Mouse (Mus musculus) kidney, embryonic 14.5 days (tissue): ENCODE results near the gene Mettl27. TPM values are rescaled to one million over a fixed set of nuclear protein-coding genes. Genes with fewer than 3 reads are reported as not detected.

ENCODE experiments used
- ATAC-seq: fragments of 200-750 bp; cut with Nextera tagmentation; 2 replicates; pipeline ENCODE4 v1.8.0; 2017; ENCODE audit warnings: moderate number of reproducible peaks, mild to moderate bottlenecking, moderate TSS enrichment, moderate library complexity; ENCODE audit not compliant: low FRiP score, low TSS enrichment
- H3K27ac ChIP-seq: fragments of 300-500 bp; sonication (generic); 2 replicates; pipeline ENCODE4 v1.5.1; 2014; ENCODE audit warnings: low read depth, mild to moderate bottlenecking, low read length, moderate library complexity, mixed read lengths
- H3K27me3 ChIP-seq: fragments of 300-500 bp; sonication (generic); 2 replicates; pipeline ENCODE4 v1.6.1; 2014; ENCODE audit warnings: mild to moderate bottlenecking, low read length; ENCODE audit not compliant: control insufficient read depth, insufficient read depth
- H3K36me3 ChIP-seq: fragments of 300-500 bp; sonication (generic); 2 replicates; pipeline ENCODE4 v1.6.1; 2014; ENCODE audit warnings: low read length, mixed read lengths; ENCODE audit not compliant: control insufficient read depth, insufficient read depth
- H3K4me1 ChIP-seq: fragments of 300-500 bp; sonication (generic); 2 replicates; pipeline ENCODE4 v1.6.1; 2014; ENCODE audit warnings: low read length, mixed read lengths; ENCODE audit not compliant: control insufficient read depth, insufficient read depth
- H3K4me2 ChIP-seq: fragments of 300-500 bp; sonication (generic); replicated peaks from 2 replicates; pipeline ENCODE4 v1.6.1; 2014; ENCODE audit warnings: low read depth, mild to moderate bottlenecking, low read length
- H3K4me3 ChIP-seq: fragments of 300-500 bp; sonication (generic); 2 replicates; pipeline ENCODE4 v1.5.1; 2014; ENCODE audit warnings: mild to moderate bottlenecking, low read length
- H3K9ac ChIP-seq: fragments of 300-500 bp; sonication (generic); 2 replicates; pipeline ENCODE4 v1.6.1; 2014; ENCODE audit warnings: low read depth, mild to moderate bottlenecking, low read length, moderate library complexity
- H3K9me3 ChIP-seq: fragments of 300-500 bp; sonication (generic); 2 replicates; pipeline ENCODE4 v1.6.1; 2016; ENCODE audit warnings: low read length; ENCODE audit not compliant: control insufficient read depth
- WGBS: fragments of 180-500 bp; shearing (Covaris S2); extraction: QIAGEN DNeasy Blood & Tissue Kit; methylation state at CpG from one replicate; pipeline ENCODE4 v1.1.7; 2014; 5-methylcytosine and 5-hydroxymethylcytosine counted together
- polyA plus RNA-seq: library from polyadenylated mRNA; unstranded; fragments of >200 nt; fragmentation: Nextera tagmentation; extraction: Ambion mirVana; gene quantifications from 2 replicates; pipeline ENCODE4 v1.2.1, GENCODE M21; 2014

Gene Mettl27
- polyA plus RNA-seq, 1 experiment from 2014 or later: 26.6 TPM

- Histone ChIP-seq H3K9me3 (no peaks in the 10 kb centered on the region), H3K4me3 (no peak overlapping the region), H3K27ac (no peak overlapping the region), H3K4me1 (peaks cover 10% of the 10 kb centered on the region), H3K4me2 (no peak overlapping the region), H3K36me3 (no peaks in the 10 kb centered on the region), H3K27me3 (peaks cover 22% of the 10 kb centered on the region), H3K9ac (no peak overlapping the region)
- no peak for ATAC-seq
- WGBS: 68% methylated on average over 10 of the region's 10 CpGs
These were observed 49.0 kb downstream of the Mettl27 start for GRCm38 (mm10) chr5:134981149-134981548.

- no peak for ATAC-seq
- H3K36me3 ChIP-seq: no peaks in the 10 kb centered on the region
- WGBS: 93% methylated on average over 1 of the region's 1 CpGs
- H3K9ac ChIP-seq: no peak overlapping the region
- no peaks in the 10 kb centered on the region for H3K9me3 ChIP-seq
- peaks cover 42% of the 10 kb centered on the region for H3K27me3 ChIP-seq
- H3K4me2 ChIP-seq: no peak overlapping the region
- no peak overlapping the region for H3K4me3 ChIP-seq
- H3K4me1 ChIP-seq: peaks cover 14% of the 10 kb centered on the region
- H3K27ac ChIP-seq: no peak overlapping the region
These were observed 50.9 kb downstream of the Mettl27 start for GRCm38 (mm10) chr5:134983111-134983510.

- WGBS: 11% methylated on average over 3 of the region's 3 CpGs
- Histone ChIP-seq H3K27me3 (peaks cover 42% of the 10 kb centered on the region), H3K9ac (no peak overlapping the region), H3K27ac (no peak overlapping the region; the same call in 1 of the 2 replicates), H3K36me3 (no peaks in the 10 kb centered on the region), H3K4me1 (peaks cover 14% of the 10 kb centered on the region), H3K9me3 (no peaks in the 10 kb centered on the region), H3K4me3 (no peak overlapping the region), H3K4me2 (no peak overlapping the region)
- ATAC-seq: no peak
These were observed 51.6 kb downstream of the Mettl27 start for GRCm38 (mm10) chr5:134983771-134984170.

GRCm38 (mm10) chr5:134985633-134986297 is 53.6 kb downstream of the Mettl27 start, which contains the start of gene Cldn3:
Gene Cldn3, plus strand, starts transcription at chr5:134986214.
- Histone ChIP-seq H3K4me3 (peak within 1 kb of the TSS; percentile 41), H3K27me3 (peaks cover 42% of the 10 kb centered on the region), H3K9me3 (no peaks in the 10 kb centered on the region), H3K27ac (peak within 1 kb of the TSS; percentile 78), H3K36me3 (no peaks in the 10 kb centered on the region), H3K9ac (peak within 1 kb of the TSS; percentile 57), H3K4me2 (peak within 1 kb of the TSS; percentile 47), H3K4me1 (peaks cover 14% of the 10 kb centered on the region)
- WGBS: under 1% methylated on average over 25 of the region's 25 CpGs
- ATAC-seq: peak; percentile 88

- peak; percentile 30; the same call in 1 of the 2 replicates for ATAC-seq
- 3% methylated on average over 79 of the region's 79 CpGs for WGBS
- Histone ChIP-seq H3K36me3 (no peaks in the 10 kb centered on the region), H3K9me3 (no peaks in the 10 kb centered on the region), H3K9ac (peak overlapping the region; percentile 57), H3K4me3 (peak overlapping the region; percentile 41), H3K4me1 (peaks cover 14% of the 10 kb centered on the region), H3K27ac (peak overlapping the region; percentile 78), H3K27me3 (peaks cover 42% of the 10 kb centered on the region), H3K4me2 (peak overlapping the region; percentile 47)
These were observed 54.4 kb downstream of the Mettl27 start for GRCm38 (mm10) chr5:134986298-134987268.

- Histone ChIP-seq H3K9me3 (no peaks in the 10 kb centered on the region), H3K9ac (no peak overlapping the region), H3K27ac (no peak overlapping the region), H3K4me1 (peaks cover 10% of the 10 kb centered on the region), H3K4me2 (peak overlapping the region; percentile 8; the same call in 1 of the 2 replicates), H3K27me3 (peaks cover 38% of the 10 kb centered on the region), H3K36me3 (no peaks in the 10 kb centered on the region), H3K4me3 (0 out of 2 replicates have a peak overlapping the region, but pooled peaks have one; percentile 2)
- WGBS: 34% methylated on average over 11 of the region's 11 CpGs
- no peak for ATAC-seq
These were observed 57.0 kb downstream of the Mettl27 start for GRCm38 (mm10) chr5:134989166-134989565.

GRCm38 (mm10) chr5:134989741-134990140 is 57.6 kb downstream of the Mettl27 start:
- no peak overlapping the region for H3K27ac ChIP-seq
- H3K4me1 ChIP-seq: peaks cover 10% of the 10 kb centered on the region
- WGBS: 56% methylated on average over 6 of the region's 6 CpGs
- no peaks in the 10 kb centered on the region for H3K36me3 ChIP-seq
- H3K9ac ChIP-seq: no peak overlapping the region
- H3K9me3 ChIP-seq: no peaks in the 10 kb centered on the region
- ATAC-seq: no peak
- H3K4me2 ChIP-seq: no peak overlapping the region
- peaks cover 32% of the 10 kb centered on the region for H3K27me3 ChIP-seq
- no peak overlapping the region for H3K4me3 ChIP-seq
